8 mouse cellular contexts compared by ENCODE assay signal in the genomic region with DNA sequence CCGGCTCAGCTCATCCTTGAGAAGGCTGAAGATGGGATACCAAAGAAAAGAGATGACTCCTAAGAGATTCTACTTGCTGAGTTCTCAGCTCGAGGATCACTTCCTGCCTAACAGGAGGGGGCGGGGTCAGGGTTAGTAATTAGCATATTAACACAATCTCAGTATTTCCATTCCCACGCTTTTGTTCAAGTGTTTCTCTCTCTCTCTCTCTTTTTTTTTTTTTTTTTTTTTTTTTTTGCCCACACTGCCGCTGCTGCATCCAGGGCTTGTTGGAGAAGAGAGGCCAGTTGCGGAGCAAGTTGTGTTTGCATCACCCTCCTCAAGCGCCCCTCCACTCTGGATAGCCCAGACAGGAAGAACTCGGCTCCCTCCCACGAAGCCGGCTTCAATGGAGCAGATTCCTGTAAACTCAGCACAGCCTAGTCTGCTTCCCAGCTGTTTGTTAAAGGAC. TPM values are rescaled to one million over a fixed set of nuclear protein-coding genes. Genes with fewer than 3 reads are reported as not detected.
A peak's percentile ranks its signal among the peaks of the same experiment; 100 is the strongest.
DNase-seq lines count a peak whose midpoint lies in the region; ATAC-seq and TF ChIP-seq lines count a peak whose summit lies in the region.

No protein-coding gene starts in this region.

- peak overlapping the region; percentile 8; the same call in 1 of the 2 replicates for H3K9ac ChIP-seq in heart, embryonic 12.5 days
- peak overlapping the region; percentile 15; the same call in 1 of the 2 replicates for H3K9ac ChIP-seq in forebrain, embryonic 15.5 days (replicated peaks)
- no peak overlapping the region for H3K9ac ChIP-seq in kidney, postnatal 0 days (ENCODE audit: low read depth, low read length)

- WGBS in heart, embryonic 12.5 days = 4% methylated on average over 10 of the region's 10 CpGs
- WGBS in forebrain, embryonic 15.5 days = 3% methylated on average over 10 of the region's 10 CpGs
- 2% methylated on average over 10 of the region's 10 CpGs for WGBS in kidney, postnatal 0 days
- 10% methylated on average over 10 of the region's 10 CpGs for WGBS in midbrain, embryonic 10.5 days

- H3K4me3 ChIP-seq in heart, embryonic 12.5 days = peak overlapping the region; percentile 45
- peak overlapping the region; percentile 34 for H3K4me3 ChIP-seq in forebrain, embryonic 15.5 days
- H3K4me3 ChIP-seq in kidney, postnatal 0 days (replicated peaks; ENCODE audit: low read depth, low read length) = peak overlapping the region; percentile 13; the same call in 1 of the 2 replicates
- H3K4me3 ChIP-seq in midbrain, embryonic 10.5 days = peak overlapping the region; percentile 45

- no peak for ATAC-seq in heart, embryonic 12.5 days (ENCODE audit: insufficient number of reproducible peaks, low FRiP score)
- peak; percentile 48 for ATAC-seq in forebrain, embryonic 15.5 days (replicated peaks)
- ATAC-seq in kidney, postnatal 0 days (replicated peaks; ENCODE audit: low FRiP score, low read depth) = no peak; the same call in 1 of the 2 replicates

- H3K4me1 ChIP-seq in heart, embryonic 12.5 days (replicated peaks) = peaks cover 12% of the 10 kb centered on the region
- H3K4me1 ChIP-seq in forebrain, embryonic 15.5 days = peaks cover 17% of the 10 kb centered on the region
- peaks cover 5% of the 10 kb centered on the region for H3K4me1 ChIP-seq in kidney, postnatal 0 days (replicated peaks; ENCODE audit: insufficient read depth, low read length)
- peaks cover 28% of the 10 kb centered on the region for H3K4me1 ChIP-seq in midbrain, embryonic 10.5 days

- peaks cover 12% of the 10 kb centered on the region; the same call in 1 of the 2 replicates for H3K27me3 ChIP-seq in heart, embryonic 12.5 days (replicated peaks)
- no peaks in the 10 kb centered on the region for H3K27me3 ChIP-seq in forebrain, embryonic 15.5 days
- H3K27me3 ChIP-seq in kidney, postnatal 0 days (ENCODE audit: insufficient read depth, low read length) = no peaks in the 10 kb centered on the region
- peaks cover 11% of the 10 kb centered on the region for H3K27me3 ChIP-seq in midbrain, embryonic 10.5 days (ENCODE audit: low read depth, poor library complexity, severe bottlenecking)

- DNase-seq in heart, adult 9 months (ENCODE audit: low spot score in 2 of 2) = no peak
- DNase-seq in kidney, postnatal 0 days (ENCODE audit: low spot score) = peak; percentile 77
- peak; percentile 37 for DNase-seq in midbrain, embryonic 10.5 days (ENCODE audit: low spot score)
- DNase-seq in yolk sac, embryonic 10.5 days (ENCODE audit: low spot score) = no peak
- no peak for DNase-seq in ovary, postnatal 36 days (ENCODE audit: low spot score)
- DNase-seq in adrenal gland, postnatal 4 days (ENCODE audit: low spot score in 2 of 2) = no peak

- H3K27ac ChIP-seq in heart, embryonic 12.5 days (ENCODE audit: poor library complexity, severe bottlenecking) = no peak overlapping the region
- no peak overlapping the region; the same call in 1 of the 2 replicates for H3K27ac ChIP-seq in forebrain, embryonic 15.5 days (replicated peaks)
- H3K27ac ChIP-seq in kidney, postnatal 0 days = peak overlapping the region; percentile 8; the same call in 1 of the 2 replicates
- peak overlapping the region; percentile 50 for H3K27ac ChIP-seq in midbrain, embryonic 10.5 days (replicated peaks)

- no peaks in the 10 kb centered on the region for H3K36me3 ChIP-seq in heart, embryonic 12.5 days
- no peaks in the 10 kb centered on the region for H3K36me3 ChIP-seq in forebrain, embryonic 15.5 days
- H3K36me3 ChIP-seq in kidney, postnatal 0 days (ENCODE audit: insufficient read depth, low read length) = no peaks in the 10 kb centered on the region
- H3K36me3 ChIP-seq in midbrain, embryonic 10.5 days = no peaks in the 10 kb centered on the region

- peak overlapping the region; percentile 66 for H3K4me2 ChIP-seq in heart, embryonic 12.5 days
- peak overlapping the region; percentile 48 for H3K4me2 ChIP-seq in forebrain, embryonic 15.5 days (replicated peaks)
- peak overlapping the region; percentile 45 for H3K4me2 ChIP-seq in kidney, postnatal 0 days (ENCODE audit: low read length)

- no peak for TF ChIP-seq CTCF in kidney, postnatal 0 days (IDR thresholded peaks at IDR 0.05; ENCODE audit: low read depth)

- H3K9me3 ChIP-seq in heart, embryonic 12.5 days (replicated peaks) = no peaks in the 10 kb centered on the region
- no peaks in the 10 kb centered on the region for H3K9me3 ChIP-seq in forebrain, embryonic 15.5 days
- no peaks in the 10 kb centered on the region for H3K9me3 ChIP-seq in kidney, postnatal 0 days (replicated peaks; ENCODE audit: low read length)
- no peaks in the 10 kb centered on the region for H3K9me3 ChIP-seq in midbrain, embryonic 10.5 days (replicated peaks)

RNA-seq across cellular contexts. Expression of a gene that starts 27.5 kb away (rescaled TPM):
- 0.42 and 0.49 TPM in 2 replicates for polyA plus RNA-seq in heart, embryonic 12.5 days (2016; fragmentation: Nextera tagmentation; extraction: Ambion mirVana)
- polyA plus RNA-seq in forebrain, embryonic 15.5 days (2015; fragmentation: Nextera tagmentation; extraction: Ambion mirVana) = 0.25 and 0.29 TPM in 2 replicates
- 2.3 and 2.7 TPM in 2 replicates for polyA plus RNA-seq in kidney, postnatal 0 days (2015; fragmentation: Nextera tagmentation; extraction: Ambion mirVana)
- 0.72 and 0.86 TPM in 2 replicates for polyA plus RNA-seq in midbrain, embryonic 10.5 days (2016; fragmentation: Nextera tagmentation; extraction: Ambion mirVana)
- 1 to 10 TPM; 3.9 to 5.6 TPM for total RNA-seq in adrenal gland, postnatal 4 days (2021)

RNA-seq across cellular contexts. Expression of a gene that starts 33.8 kb away (rescaled TPM):
- polyA plus RNA-seq in heart, embryonic 12.5 days (2016; fragmentation: Nextera tagmentation; extraction: Ambion mirVana) = not detected in 2 replicates
- polyA plus RNA-seq in forebrain, embryonic 15.5 days (2015; fragmentation: Nextera tagmentation; extraction: Ambion mirVana) = not detected in 2 replicates
- not detected in 2 replicates for polyA plus RNA-seq in kidney, postnatal 0 days (2015; fragmentation: Nextera tagmentation; extraction: Ambion mirVana)
- polyA plus RNA-seq in midbrain, embryonic 10.5 days (2016; fragmentation: Nextera tagmentation; extraction: Ambion mirVana) = not detected in 2 replicates
- total RNA-seq in adrenal gland, postnatal 4 days (2021) = not detected

Comparison
In these comparisons a context has a peak if more than half of its experiments do, and no peak if none do; other contexts are left out.
1. H3K27ac ChIP-seq: peak in kidney, postnatal 0 days (single experiment) and midbrain, embryonic 10.5 days (single experiment); none in heart, embryonic 12.5 days (single experiment) and forebrain, embryonic 15.5 days (single experiment).
2. DNase-seq: peak in kidney, postnatal 0 days (single experiment) and midbrain, embryonic 10.5 days (single experiment); none in heart, adult 9 months (0 of 2), yolk sac, embryonic 10.5 days (single experiment), ovary, postnatal 36 days (single experiment) and adrenal gland, postnatal 4 days (0 of 2).
3. Peak in every context shown above with its lines, with median percentiles within 50 percentile points of each other: H3K4me2 ChIP-seq and H3K4me3 ChIP-seq.